7 mouse cellular contexts compared by ENCODE assay signal in the genomic region with DNA sequence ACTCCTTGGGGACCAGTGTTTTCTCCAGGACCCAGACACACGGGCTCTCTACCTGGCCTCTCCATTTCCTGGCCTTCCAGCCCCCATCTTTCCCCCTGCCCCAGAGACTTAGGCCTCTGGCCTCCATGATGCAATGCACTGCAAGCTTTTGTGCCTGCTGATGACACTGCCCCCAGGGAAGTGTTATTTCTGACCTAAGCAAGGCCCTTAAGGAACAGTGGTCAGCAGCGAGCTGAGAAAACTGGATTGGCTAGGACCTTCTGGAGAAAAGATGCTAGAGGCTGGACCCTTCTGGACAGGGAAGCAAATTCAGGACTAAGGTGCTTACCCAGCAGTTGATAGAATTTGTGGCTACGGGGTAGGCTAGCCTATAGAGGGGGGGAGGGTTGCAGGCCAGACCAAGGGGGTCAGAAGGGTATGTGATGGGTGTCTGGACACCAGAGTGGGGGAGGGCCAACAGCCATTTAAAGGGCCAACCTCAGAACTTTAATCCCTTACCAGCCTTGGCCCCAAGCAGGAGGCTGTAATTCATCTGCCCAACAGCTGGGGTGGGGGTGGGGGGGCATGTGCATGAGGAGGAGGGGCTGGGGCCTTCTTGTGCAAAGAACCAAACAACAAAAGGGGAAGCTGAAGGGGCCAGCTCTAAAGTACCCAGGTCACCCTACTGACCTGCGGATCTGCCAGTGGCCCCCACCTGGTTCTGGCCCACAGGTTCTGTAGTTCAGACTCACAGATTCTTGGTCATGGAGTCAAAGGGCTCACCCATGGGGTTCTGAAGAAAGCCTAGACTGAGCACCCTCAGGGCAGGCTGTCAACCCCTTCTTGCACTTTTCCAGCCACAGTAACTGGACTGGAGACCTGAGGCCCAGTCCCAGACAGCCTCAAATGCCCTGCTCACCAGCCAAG. TPM values are rescaled to one million over a fixed set of nuclear protein-coding genes. Genes with fewer than 3 reads are reported as not detected.
DNase-seq lines count a peak whose midpoint lies in the region; ATAC-seq and TF ChIP-seq lines count a peak whose summit lies in the region.

No protein-coding gene starts in this region.

- DNase-seq in lung, postnatal 14 days, result no peak
- DNase-seq in embryo, embryonic 10 days (ENCODE audit: low spot score), result peak; percentile 53
- no peak for DNase-seq in heart, postnatal 0 days (ENCODE audit: low spot score)
- peak; percentile 66 for DNase-seq in yolk sac, embryonic 10.5 days (ENCODE audit: low spot score)
- no peak for DNase-seq in spleen, adult 12 weeks (ENCODE audit: low spot score)

- H3K4me3 ChIP-seq in lung, embryonic 16.5 days (ENCODE audit: low read length), result peak overlapping the region; percentile 66
- H3K4me3 ChIP-seq in heart, postnatal 0 days (ENCODE audit: low read depth, low read length), result peak overlapping the region; percentile 61
- peak overlapping the region; percentile 60 for H3K4me3 ChIP-seq in liver, embryonic 16.5 days (ENCODE audit: low read depth, low read length)

- peaks cover 5% of the 10 kb centered on the region for H3K36me3 ChIP-seq in lung, embryonic 16.5 days (ENCODE audit: control insufficient read depth, insufficient read depth, low read length)
- H3K36me3 ChIP-seq in heart, postnatal 0 days (replicated peaks; ENCODE audit: control insufficient read depth, insufficient read depth, low read length), result peaks cover 11% of the 10 kb centered on the region; the same call in 1 of the 2 replicates
- H3K36me3 ChIP-seq in liver, embryonic 16.5 days (ENCODE audit: control insufficient read depth, insufficient read depth), result no peaks in the 10 kb centered on the region

- no peaks in the 10 kb centered on the region for H3K9me3 ChIP-seq in lung, embryonic 16.5 days (ENCODE audit: control insufficient read depth, low read length)
- no peaks in the 10 kb centered on the region for H3K9me3 ChIP-seq in heart, postnatal 0 days (replicated peaks; ENCODE audit: control insufficient read depth, low read length)
- H3K9me3 ChIP-seq in liver, embryonic 16.5 days (replicated peaks; ENCODE audit: control insufficient read depth, low read length), result no peaks in the 10 kb centered on the region

- ATAC-seq in lung, embryonic 16.5 days (ENCODE audit: low read depth), result no peak
- ATAC-seq in heart, postnatal 0 days (ENCODE audit: insufficient read depth, low read depth), result no peak
- ATAC-seq in liver, embryonic 16.5 days (ENCODE audit: low read depth), result no peak

- WGBS in lung, embryonic 16.5 days, result 19% methylated on average over 4 of the region's 4 CpGs
- WGBS in heart, postnatal 0 days, result 34% methylated on average over 4 of the region's 4 CpGs
- 40% methylated on average over 4 of the region's 4 CpGs for WGBS in liver, embryonic 16.5 days (ENCODE audit: insufficient replicate concordance)

- H3K27me3 ChIP-seq in lung, embryonic 16.5 days (ENCODE audit: control insufficient read depth, insufficient read depth, low read depth, low read length), result no peaks in the 10 kb centered on the region
- H3K27me3 ChIP-seq in heart, postnatal 0 days (ENCODE audit: control insufficient read depth, insufficient read depth, low read length), result no peaks in the 10 kb centered on the region
- peaks cover 34% of the 10 kb centered on the region for H3K27me3 ChIP-seq in liver, embryonic 16.5 days (ENCODE audit: control insufficient read depth, insufficient read depth, low read depth, low read length)

- H3K27ac ChIP-seq in lung, embryonic 16.5 days (ENCODE audit: low read length), result peak overlapping the region; percentile 99
- peak overlapping the region; percentile 99 for H3K27ac ChIP-seq in heart, postnatal 0 days (ENCODE audit: low read depth)
- H3K27ac ChIP-seq in liver, embryonic 16.5 days (ENCODE audit: low read length), result peak overlapping the region; percentile 83

- H3K4me2 ChIP-seq in lung, embryonic 16.5 days (ENCODE audit: low read depth, low read length), result peak overlapping the region; percentile 96
- H3K4me2 ChIP-seq in heart, postnatal 0 days (ENCODE audit: low read depth, low read length), result peak overlapping the region; percentile 95
- H3K4me2 ChIP-seq in liver, embryonic 16.5 days (ENCODE audit: low read depth, low read length), result peak overlapping the region; percentile 54

- no peak for TF ChIP-seq CTCF in heart, postnatal 0 days (IDR thresholded peaks at IDR 0.05; ENCODE audit: low read depth)

- peak overlapping the region; percentile 83 for H3K9ac ChIP-seq in lung, embryonic 16.5 days (ENCODE audit: low read length)
- peak overlapping the region; percentile 82 for H3K9ac ChIP-seq in heart, postnatal 0 days (replicated peaks; ENCODE audit: low read depth, low read length)
- peak overlapping the region; percentile 35; the same call in 1 of the 2 replicates for H3K9ac ChIP-seq in liver, embryonic 16.5 days (ENCODE audit: low read depth, low read length)

- peaks cover 51% of the 10 kb centered on the region for H3K4me1 ChIP-seq in lung, embryonic 16.5 days (replicated peaks; ENCODE audit: control insufficient read depth, insufficient read depth, low read length)
- H3K4me1 ChIP-seq in heart, postnatal 0 days (ENCODE audit: control insufficient read depth, insufficient read depth), result peaks cover 37% of the 10 kb centered on the region
- H3K4me1 ChIP-seq in liver, embryonic 16.5 days (ENCODE audit: control insufficient read depth, low read depth, low read length), result peaks cover 70% of the 10 kb centered on the region

- no peak; the same call in 1 of the 2 replicates for TF ChIP-seq EP300 in heart, postnatal 0 days (IDR thresholded peaks at IDR 0.05; ENCODE audit: low read depth)

RNA-seq across cellular contexts. Expression of gene Kdm6b, which starts 1.2 kb away (rescaled TPM):
- polyA plus RNA-seq in lung, embryonic 16.5 days (2015; fragmentation: Nextera tagmentation; extraction: Ambion mirVana), result 25.2 and 26.0 TPM in 2 replicates
- total RNA-seq in heart, postnatal 0 days (2014; rRNA removed; ENCODE audit: low replicate concordance), result 7.8 and 10.0 TPM in 2 replicates
- polyA plus RNA-seq in heart, postnatal 0 days (2015; fragmentation: Nextera tagmentation; extraction: Ambion mirVana), result 23.0 and 23.6 TPM in 2 replicates
- 4.1 and 4.3 TPM in 2 replicates for polyA plus RNA-seq in liver, embryonic 16.5 days (2015; fragmentation: Nextera tagmentation; extraction: Ambion mirVana)

RNA-seq across cellular contexts. Expression of gene Tmem88, which starts 16.6 kb away (rescaled TPM):
- polyA plus RNA-seq in lung, embryonic 16.5 days (2015; fragmentation: Nextera tagmentation; extraction: Ambion mirVana), result 54.7 and 57.4 TPM in 2 replicates
- total RNA-seq in heart, postnatal 0 days (2014; rRNA removed; ENCODE audit: low replicate concordance), result 32.4 and 33.0 TPM in 2 replicates
- polyA plus RNA-seq in heart, postnatal 0 days (2015; fragmentation: Nextera tagmentation; extraction: Ambion mirVana), result 59.7 and 62.5 TPM in 2 replicates
- 7.1 and 7.8 TPM in 2 replicates for polyA plus RNA-seq in liver, embryonic 16.5 days (2015; fragmentation: Nextera tagmentation; extraction: Ambion mirVana)

RNA-seq across cellular contexts. Expression of gene Cyb5d1, which starts 19.2 kb away (rescaled TPM):
- 32.3 and 32.6 TPM in 2 replicates for polyA plus RNA-seq in lung, embryonic 16.5 days (2015; fragmentation: Nextera tagmentation; extraction: Ambion mirVana)
- 14.2 and 17.6 TPM in 2 replicates for total RNA-seq in heart, postnatal 0 days (2014; rRNA removed; ENCODE audit: low replicate concordance)
- 16.7 and 18.6 TPM in 2 replicates for polyA plus RNA-seq in heart, postnatal 0 days (2015; fragmentation: Nextera tagmentation; extraction: Ambion mirVana)
- polyA plus RNA-seq in liver, embryonic 16.5 days (2015; fragmentation: Nextera tagmentation; extraction: Ambion mirVana), result 9.5 and 9.9 TPM in 2 replicates

RNA-seq across cellular contexts. Expression of gene Naa38, which starts 19.4 kb away (rescaled TPM):
- polyA plus RNA-seq in lung, embryonic 16.5 days (2015; fragmentation: Nextera tagmentation; extraction: Ambion mirVana), result 158 and 165 TPM in 2 replicates
- 64.9 and 93.4 TPM in 2 replicates for total RNA-seq in heart, postnatal 0 days (2014; rRNA removed; ENCODE audit: low replicate concordance)
- 171 and 175 TPM in 2 replicates for polyA plus RNA-seq in heart, postnatal 0 days (2015; fragmentation: Nextera tagmentation; extraction: Ambion mirVana)
- polyA plus RNA-seq in liver, embryonic 16.5 days (2015; fragmentation: Nextera tagmentation; extraction: Ambion mirVana), result 73.4 and 76.8 TPM in 2 replicates

RNA-seq across cellular contexts. Expression of gene Chd3, which starts 45.5 kb away (rescaled TPM):
- polyA plus RNA-seq in lung, embryonic 16.5 days (2015; fragmentation: Nextera tagmentation; extraction: Ambion mirVana), result 56.9 and 60.3 TPM in 2 replicates
- 23.6 and 23.8 TPM in 2 replicates for total RNA-seq in heart, postnatal 0 days (2014; rRNA removed; ENCODE audit: low replicate concordance)
- polyA plus RNA-seq in heart, postnatal 0 days (2015; fragmentation: Nextera tagmentation; extraction: Ambion mirVana), result 10.3 and 12.4 TPM in 2 replicates
- 5.0 and 5.7 TPM in 2 replicates for polyA plus RNA-seq in liver, embryonic 16.5 days (2015; fragmentation: Nextera tagmentation; extraction: Ambion mirVana)

Comparison
In these comparisons a context has a peak if more than half of its experiments do, and no peak if none do; other contexts are left out.
1. DNase-seq: peak in embryo, embryonic 10 days (single experiment) and yolk sac, embryonic 10.5 days (single experiment); none in lung, postnatal 14 days (single experiment), heart, postnatal 0 days (single experiment) and spleen, adult 12 weeks (single experiment).
2. Peak in every context shown above with its lines, with median percentiles within 50 percentile points of each other: H3K27ac ChIP-seq, H3K4me2 ChIP-seq, H3K4me3 ChIP-seq and H3K9ac ChIP-seq.